Mouse (Mus musculus) olfactory bulb, adult 2 months (tissue): ENCODE measurements around the gene Trip6. TPM values are rescaled to one million over a fixed set of nuclear protein-coding genes. Genes with fewer than 3 reads are reported as not detected.
"Not testable (repeated sequence)": the region's sequence is repeated elsewhere in the genome, so short reads cannot be mapped to it uniquely, and the experiment has no call there.

Experiments
- H3K27ac ChIP-seq: fragments of 200-500 bp; 2 replicates; pipeline ENCODE4 v1.5.1; 2012; ENCODE audit warnings: low read depth, low read length; ENCODE audit not compliant: insufficient read depth
- H3K4me1 ChIP-seq: fragments of 200-500 bp; 2 replicates; pipeline ENCODE4 v1.6.1; 2012; ENCODE audit warnings: low read length; ENCODE audit not compliant: control insufficient read depth, insufficient read depth
- H3K4me3 ChIP-seq: fragments of 200-500 bp; 2 replicates; pipeline ENCODE4 v1.5.1; 2012; ENCODE audit warnings: mild to moderate bottlenecking, low read depth, low read length, moderate library complexity; ENCODE audit not compliant: insufficient read depth
- CTCF ChIP-seq: fragments of 200-500 bp; IDR thresholded peaks from 2 replicates; pipeline ENCODE4 v1.5.1; 2012; ENCODE audit warnings: low read depth, mild to moderate bottlenecking, low read length, moderate library complexity; ENCODE audit not compliant: insufficient read depth
- POLR2A ChIP-seq: fragments of 200-500 bp; IDR thresholded peaks from 2 replicates; pipeline ENCODE4 v1.6.1; 2012; ENCODE audit warnings: mild to moderate bottlenecking, low read depth, low read length, moderate library complexity; ENCODE audit not compliant: insufficient read depth
- WGBS: fragments of 180-500 bp; shearing (Covaris S2); methylation state at CpG from one replicate; pipeline ENCODE4 v1.1.7; 2018; 5-methylcytosine and 5-hydroxymethylcytosine counted together
- polyA plus RNA-seq: library from polyadenylated mRNA; stranded (reverse); fragments of >200 nt; gene quantifications from 2 replicates; pipeline ENCODE4 v1.2.4, GENCODE M21; 2012; ENCODE audit warnings: low replicate concordance; ENCODE audit not compliant: missing spikeins, insufficient read depth, insufficient read length

Trip6 gene
- polyA plus RNA-seq, 1 experiment, result not detected

GRCm38 (mm10) chr5:137288999-137289470, 25.2 kb downstream of the Trip6 start:
- H3K27ac ChIP-seq, result peak overlapping the region; percentile 27; the same call in 1 of the 2 replicates
- TF ChIP-seq POLR2A, result 0 out of 2 replicates have a peak, but pooled peaks have one; percentile 18
- TF ChIP-seq CTCF, result peak; percentile 31; the same call in 1 of the 2 replicates
- 5% methylated on average over 25 of the region's 25 CpGs for WGBS
- H3K4me3 ChIP-seq, result peak overlapping the region; percentile 81
- H3K4me1 ChIP-seq, result peaks cover 28% of the 10 kb centered on the region

DNA sequence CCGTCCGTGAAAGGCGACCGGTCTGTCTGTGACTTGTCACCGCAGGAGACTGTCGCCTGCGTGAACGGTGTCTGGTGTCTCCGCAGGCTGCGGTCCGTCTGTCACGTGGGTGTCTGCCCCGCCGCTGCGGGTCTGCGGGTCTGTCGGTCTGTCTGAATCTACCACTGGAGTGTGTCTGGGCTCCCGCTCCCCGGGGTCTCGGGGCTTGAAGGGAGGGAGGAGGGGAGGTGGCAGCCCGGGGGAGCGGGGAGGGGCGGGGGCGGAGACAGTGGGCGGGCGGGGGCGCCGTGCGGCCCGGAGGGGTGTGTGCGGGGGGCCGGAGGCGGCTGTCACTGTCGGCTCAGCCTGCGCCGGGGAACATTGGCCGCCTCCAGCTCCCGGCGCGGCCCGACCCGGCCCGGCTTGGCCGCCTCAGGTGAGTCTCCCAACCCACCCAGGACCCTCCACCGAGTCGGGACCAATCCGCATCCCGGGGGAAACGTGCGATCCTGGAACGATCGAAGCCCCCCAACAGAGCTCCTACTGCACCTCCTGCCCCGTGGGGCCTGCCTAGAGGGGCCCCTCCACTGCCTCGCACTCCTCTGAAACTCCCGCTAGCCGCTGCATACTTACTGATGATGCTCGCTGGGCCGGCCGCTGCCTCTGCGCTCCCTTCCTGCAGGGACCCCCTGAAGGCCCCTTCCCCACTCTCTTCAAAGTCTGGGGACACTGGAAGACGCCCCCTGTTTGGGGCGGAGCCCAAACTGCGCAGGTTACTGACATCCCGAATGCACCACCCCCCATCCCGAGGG, 26.1 kb downstream of the Trip6 start:
- H3K4me1 ChIP-seq, result peaks cover 25% of the 10 kb centered on the region
- under 1% methylated on average over 53 of the region's 65 CpGs for WGBS
- peak overlapping the region; percentile 81 for H3K4me3 ChIP-seq
- H3K27ac ChIP-seq, result peak overlapping the region; percentile 89
- no peak for TF ChIP-seq CTCF
- TF ChIP-seq POLR2A, result no peak

GRCm38 (mm10) chr5:137287032-137287952, 26.9 kb downstream of the Trip6 start, which contains the start of gene Ache:
Gene Ache, plus strand, starts transcription at chr5:137287519.
- TF ChIP-seq CTCF, result no peak
- peak; percentile 19 for TF ChIP-seq POLR2A
- WGBS, result 2% methylated on average over 40 of the region's 40 CpGs
- H3K4me1 ChIP-seq, result peaks cover 21% of the 10 kb centered on the region

DNA sequence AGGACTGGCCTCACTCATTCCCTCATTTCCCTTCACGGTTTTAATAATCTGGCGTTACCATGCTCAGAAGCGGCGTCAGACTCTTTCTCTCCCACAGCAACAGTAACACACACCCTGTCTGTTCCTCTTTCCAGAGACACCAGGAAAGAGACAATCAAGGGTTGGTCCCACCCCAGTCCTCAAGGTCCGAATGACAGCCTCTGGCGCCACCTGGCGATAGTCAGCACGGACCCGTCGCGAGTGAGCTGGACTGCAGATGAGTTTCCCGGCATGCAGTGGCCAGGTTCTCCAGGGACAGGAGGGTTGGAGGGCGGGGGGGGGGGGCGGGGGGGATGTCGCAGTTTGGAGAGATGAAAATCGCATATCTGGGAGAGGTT, 27.6 kb downstream of the Trip6 start:
- peak overlapping the region; percentile 81 for H3K4me3 ChIP-seq
- WGBS, result under 1% methylated on average over 16 of the region's 16 CpGs
- peaks cover 21% of the 10 kb centered on the region for H3K4me1 ChIP-seq
- no peak for TF ChIP-seq POLR2A
- peak; percentile 70 for TF ChIP-seq CTCF
- H3K27ac ChIP-seq, result no peak overlapping the region

More at GRCm38 (mm10) chr5:137287032-137287952, 26.9 kb downstream of the Trip6 start, which contains the start of gene Ache:
- peak within 1 kb of the TSS; percentile 81 for H3K4me3 ChIP-seq
- H3K27ac ChIP-seq, result peak within 1 kb of the TSS; percentile 89

- WGBS, result 51% methylated on average over 7 of the region's 7 CpGs
These were observed 28.2 kb downstream of the Trip6 start for GRCm38 (mm10) chr5:137285986-137286385.

GRCm38 (mm10) chr5:137285045-137285444, 29.2 kb downstream of the Trip6 start:
- WGBS, result 62% methylated on average over 5 of the region's 5 CpGs
- peaks cover 11% of the 10 kb centered on the region for H3K4me1 ChIP-seq
- no peak overlapping the region for H3K27ac ChIP-seq
- TF ChIP-seq CTCF (no peak), POLR2A (no peak)
- no peak overlapping the region for H3K4me3 ChIP-seq

More at GRCm38 (mm10) chr5:137285986-137286385, 28.2 kb downstream of the Trip6 start:
- H3K4me1 ChIP-seq, result peaks cover 20% of the 10 kb centered on the region
- TF ChIP-seq POLR2A (no peak), CTCF (no peak)
- no peak overlapping the region for H3K4me3 ChIP-seq
- no peak overlapping the region for H3K27ac ChIP-seq

GRCm38 (mm10) chr5:137284411-137284810, 29.8 kb downstream of the Trip6 start:
- H3K4me3 ChIP-seq, H3K27ac ChIP-seq, H3K4me1 ChIP-seq: not testable (repeated sequence)
- WGBS, result 76% methylated on average over 6 of the region's 6 CpGs

DNA sequence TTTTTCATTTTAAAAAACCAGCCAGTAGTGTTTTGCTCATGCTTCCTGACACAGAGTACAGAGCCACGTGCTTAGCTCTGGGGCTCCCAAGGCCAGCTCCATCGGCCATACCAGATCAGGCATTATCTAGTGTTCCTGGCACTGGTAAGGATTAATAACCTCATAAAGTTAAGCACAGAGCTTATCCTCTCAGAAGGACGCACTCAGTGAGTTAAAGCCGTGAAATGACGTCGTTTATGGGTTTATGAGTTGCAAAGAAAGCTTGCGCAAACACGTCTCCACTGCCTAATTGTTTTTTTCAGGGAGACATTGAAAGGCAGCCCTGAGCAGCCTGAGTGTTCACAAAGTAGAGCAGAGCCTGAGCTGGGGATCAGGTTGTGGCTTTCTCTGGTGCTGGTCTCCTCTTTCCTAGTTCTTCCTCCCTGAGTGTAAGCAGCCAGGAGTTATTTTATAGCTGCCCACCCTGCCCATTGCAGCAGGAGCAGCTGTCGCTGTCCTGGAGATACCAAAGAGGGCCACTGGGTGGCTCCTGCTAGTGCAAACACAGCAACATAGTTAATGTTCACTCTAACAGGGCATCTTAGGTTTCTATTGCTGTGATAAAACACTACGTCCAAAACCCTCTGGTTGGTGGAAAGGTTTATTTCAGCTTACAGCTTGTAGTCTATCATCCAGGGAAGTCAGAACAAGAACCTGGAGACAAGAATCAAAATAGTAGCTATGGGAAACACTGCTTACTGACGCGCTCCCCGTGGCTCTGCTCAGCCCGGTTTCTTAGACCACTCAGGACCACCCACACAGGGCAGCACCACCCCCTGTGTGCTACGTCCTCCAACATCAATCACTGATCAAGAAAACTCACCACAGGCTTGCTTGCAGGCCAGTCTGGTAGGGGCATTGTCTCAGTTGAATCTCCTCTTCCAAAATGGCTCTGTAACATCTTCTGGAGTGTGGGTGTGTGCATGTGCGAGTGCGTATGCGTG, 36.6 kb downstream of the Trip6 start:
- 43% methylated on average over 18 of the region's 18 CpGs for WGBS
- TF ChIP-seq POLR2A (no peak), CTCF (peak; percentile 19; the same call in 1 of the 2 replicates)
- H3K27ac ChIP-seq, result no peak overlapping the region

More for the DNA sequence above, 36.6 kb downstream of the Trip6 start:
- Histone ChIP-seq H3K4me3 (0 out of 2 replicates have a peak overlapping the region, but pooled peaks have one; percentile 15), H3K4me1 (peaks cover 2% of the 10 kb centered on the region; the same call in 1 of the 2 replicates)
